Mouse (Mus musculus) G1E (cell line): ENCODE results near the gene Ptar1. TPM values are rescaled to one million over a fixed set of nuclear protein-coding genes. Genes with fewer than 3 reads are reported as not detected.

Source experiments
- ATAC-seq: 2 replicates; pipeline ENCODE4 v1.8.0; 2016; ENCODE audit warnings: mild to moderate bottlenecking; ENCODE audit not compliant: insufficient number of reproducible peaks, poor library complexity, low FRiP score, severe bottlenecking; ENCODE audit errors: extremely low read depth
- DNase-seq: peaks from one replicate; pipeline ENCODE4 v3.0.0; 2012; ENCODE audit warnings: low spot score
- H3K27me3 ChIP-seq: 2 replicates; pipeline ENCODE4 v1.6.1; 2012; ENCODE audit warnings: mild to moderate bottlenecking, low read length, inconsistent platforms; ENCODE audit not compliant: insufficient read depth
- H3K36me3 ChIP-seq: replicated peaks from 2 replicates; pipeline ENCODE3; 2012; ENCODE audit warnings: mild to moderate bottlenecking, inconsistent platforms
- H3K4me1 ChIP-seq: 2 replicates; pipeline ENCODE4 v1.6.1; 2012; ENCODE audit warnings: low read depth, low read length, inconsistent platforms, mixed read lengths; ENCODE audit not compliant: insufficient read depth
- H3K4me3 ChIP-seq: 2 replicates; pipeline ENCODE4 v1.5.1; 2012; ENCODE audit warnings: low read depth, mild to moderate bottlenecking, inconsistent platforms, low read length, moderate library complexity, mixed read lengths
- H3K9me3 ChIP-seq: replicated peaks from 2 replicates; pipeline ENCODE4 v1.6.1; 2012; ENCODE audit warnings: inconsistent platforms
- CTCF ChIP-seq: IDR thresholded peaks from 2 replicates; pipeline ENCODE4 v1.5.1; 2012; ENCODE audit warnings: low read depth, low read length, inconsistent platforms, mixed read lengths
- GATA1 ChIP-seq: IDR thresholded peaks from 2 replicates; pipeline ENCODE4 v1.6.1; 2012; ENCODE audit warnings: borderline replicate concordance, low read length, inconsistent platforms, mixed read lengths
- GATA2 ChIP-seq: IDR thresholded peaks from 2 replicates; pipeline ENCODE4 v1.6.1; 2012; ENCODE audit warnings: low read depth, low read length, inconsistent platforms, borderline replicate concordance
- POLR2AphosphoS5 ChIP-seq: IDR thresholded peaks from 2 replicates; pipeline ENCODE4 v1.6.1; 2012; ENCODE audit warnings: low read depth, low read length, inconsistent platforms; ENCODE audit not compliant: insufficient replicate concordance
- TAL1 ChIP-seq: conservative IDR thresholded peaks from 2 replicates; pipeline ENCODE4 v1.6.1; 2012; ENCODE audit warnings: low read depth, low read length, inconsistent platforms, mixed read lengths
- polyA plus RNA-seq: library from polyadenylated mRNA; stranded (reverse); fragments of >175 nt; gene quantifications from 2 replicates; pipeline ENCODE4 v1.2.3, GENCODE M21; 2012
- total RNA-seq, 2 experiments: library from RNA; stranded (forward) in 1 of 2; stranded (reverse) in 1 of 2; fragments of 200-1000 nt in 1 of 2; fragments of >200 nt in 1 of 2; fragmentation: Nextera tagmentation in 1 of 2; gene quantifications; 2 replicates each; pipeline ENCODE4 v1.2.3; 2014 to 2017

The Ptar1 gene
- total and polyA plus RNA-seq, 3 experiments, result 0.63 to 25.4 (median 19.9) TPM

DNA sequence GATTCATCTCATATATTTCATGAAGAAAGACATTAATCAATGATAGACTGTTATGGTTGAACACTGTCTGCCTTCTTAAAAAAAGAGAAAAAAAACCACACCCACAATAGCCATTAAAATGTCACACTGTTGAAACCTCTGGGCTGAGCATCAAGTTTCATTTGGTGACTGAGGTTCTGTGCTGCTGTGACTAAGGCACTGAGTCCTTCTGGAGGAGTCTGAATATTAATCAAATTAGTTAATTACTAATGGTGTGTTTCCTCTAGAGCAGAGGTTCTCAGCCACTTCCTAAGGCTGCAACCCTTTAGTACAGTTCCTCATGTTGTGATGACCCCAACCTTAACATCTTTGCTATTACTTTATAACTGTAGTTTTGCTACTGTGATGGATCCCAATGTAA lies 91.9 kb downstream of the Ptar1 start:
- TF ChIP-seq POLR2AphosphoS5 (no peak), CTCF (no peak), TAL1 (no peak)
- H3K27me3 ChIP-seq, result peaks cover 5% of the 10 kb centered on the region; the same call in 1 of the 2 replicates
- H3K36me3 ChIP-seq, result no peaks in the 10 kb centered on the region
- H3K9me3 ChIP-seq, result no peaks in the 10 kb centered on the region
- ATAC-seq, result 0 out of 2 replicates have a peak, but pooled peaks have one; percentile 15
- H3K4me1 ChIP-seq, result peaks cover 26% of the 10 kb centered on the region
- H3K4me3 ChIP-seq, result no peak overlapping the region
- DNase-seq, result no peak

DNA sequence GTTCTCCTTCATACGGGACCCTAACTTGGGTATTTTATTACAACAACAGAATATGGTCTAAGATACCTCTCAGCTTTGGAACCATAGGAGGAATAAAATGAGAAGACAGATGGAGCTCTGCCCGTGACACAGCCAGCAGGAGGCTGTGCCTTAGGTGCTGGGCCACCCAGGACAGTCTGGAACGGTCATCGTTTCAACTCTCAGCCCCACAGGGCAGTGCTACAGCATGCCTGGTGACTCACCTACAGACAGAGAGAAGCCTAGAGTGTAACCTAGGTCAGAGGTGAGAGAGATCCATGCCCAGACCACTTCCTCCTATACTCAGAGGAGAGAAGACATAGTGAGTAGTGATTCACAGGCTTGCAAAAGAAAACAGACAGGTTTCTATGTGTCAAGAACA lies 92.9 kb downstream of the Ptar1 start:
- Histone ChIP-seq H3K9me3 (no peaks in the 10 kb centered on the region), H3K4me1 (peaks cover 26% of the 10 kb centered on the region), H3K4me3 (no peak overlapping the region), H3K27me3 (peaks cover 5% of the 10 kb centered on the region; the same call in 1 of the 2 replicates), H3K36me3 (no peaks in the 10 kb centered on the region)
- TF ChIP-seq GATA2 (no peak), TAL1 (no peak), CTCF (no peak), GATA1 (no peak), POLR2AphosphoS5 (no peak)
- ATAC-seq (no peak), DNase-seq (no peak)

Other genes with a start within 250 kb of the Ptar1 start
- gene Mamdc2, start 239.0 kb upstream of the Ptar1 start, total RNA-seq (2014; fragmentation: Nextera tagmentation), result not detected in 2 replicates
- 0.05 and 0.06 TPM in 2 replicates for gene Mamdc2, start 239.0 kb upstream of the Ptar1 start, total RNA-seq (2017)
- gene Mamdc2, start 239.0 kb upstream of the Ptar1 start, polyA plus RNA-seq, result not detected in 2 replicates
- not detected in 2 replicates for gene 1700028P14Rik, start 34.6 kb upstream of the Ptar1 start, total RNA-seq (2014; fragmentation: Nextera tagmentation)
- gene 1700028P14Rik, start 34.6 kb upstream of the Ptar1 start, total RNA-seq (2017), result not detected in 2 replicates
- gene 1700028P14Rik, start 34.6 kb upstream of the Ptar1 start, polyA plus RNA-seq, result not detected in 2 replicates
- not detected in 2 replicates for gene Apba1, start 71.5 kb downstream of the Ptar1 start, total RNA-seq (2014; fragmentation: Nextera tagmentation)
- gene Apba1, start 71.5 kb downstream of the Ptar1 start, total RNA-seq (2017), result 0.12 and 0.16 TPM in 2 replicates
- gene Apba1, start 71.5 kb downstream of the Ptar1 start, polyA plus RNA-seq, result not detected in 2 replicates